8 mouse cellular contexts compared by ENCODE assay signal in the genomic region with DNA sequence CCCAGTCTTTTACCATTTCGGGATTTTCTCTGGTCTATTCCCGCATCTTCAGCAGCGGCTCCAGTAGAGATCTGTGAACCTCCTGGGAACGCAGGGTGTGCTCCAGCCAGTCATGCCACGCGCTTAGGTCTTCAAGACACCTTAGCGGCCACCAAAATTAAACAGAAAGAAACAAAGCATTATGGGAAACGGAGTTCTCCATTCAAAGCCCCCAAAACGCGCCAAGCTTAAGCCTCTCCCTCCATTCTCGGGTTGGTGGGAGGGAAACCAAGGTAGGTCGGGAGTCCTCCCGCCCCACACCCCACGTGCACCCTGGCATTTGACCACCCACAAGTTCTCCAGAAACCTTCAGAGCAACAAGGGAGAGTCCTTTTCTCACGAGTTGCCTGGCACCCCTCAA. TPM values are rescaled to one million over a fixed set of nuclear protein-coding genes. Genes with fewer than 3 reads are reported as not detected.
DNase-seq lines count a peak whose midpoint lies in the region; ATAC-seq lines count a peak whose summit lies in the region.

No protein-coding gene starts in this region.

- H3K27me3 ChIP-seq in kidney, embryonic 16.5 days (ENCODE audit: insufficient read depth, low read length) = peaks cover 28% of the 10 kb centered on the region
- peaks cover 15% of the 10 kb centered on the region for H3K27me3 ChIP-seq in intestine, embryonic 16.5 days (replicated peaks; ENCODE audit: control insufficient read depth, insufficient read depth, low read length)

- DNase-seq in kidney, adult 9 months = no peak
- peak; percentile 57 for DNase-seq in embryo, embryonic 11 days
- DNase-seq in retina, embryonic 14.5 days (ENCODE audit: low spot score) = peak; percentile 12
- no peak for DNase-seq in spleen, adult 18-20 months
- no peak for DNase-seq in cerebellum, adult 11-12 months
- DNase-seq in heart, postnatal 4 days = no peak

- H3K4me3 ChIP-seq in kidney, embryonic 16.5 days (ENCODE audit: low read length) = peak overlapping the region; percentile 51
- H3K4me3 ChIP-seq in intestine, embryonic 16.5 days (ENCODE audit: low read length) = peak overlapping the region; percentile 41

- peak overlapping the region; percentile 51 for H3K9ac ChIP-seq in kidney, embryonic 16.5 days (replicated peaks; ENCODE audit: low read length)
- H3K9ac ChIP-seq in intestine, embryonic 16.5 days (ENCODE audit: low read depth, low read length) = peak overlapping the region; percentile 58

- no peaks in the 10 kb centered on the region for H3K9me3 ChIP-seq in kidney, embryonic 16.5 days (ENCODE audit: low read length)
- H3K9me3 ChIP-seq in intestine, embryonic 16.5 days (ENCODE audit: control insufficient read depth, low read length) = no peaks in the 10 kb centered on the region

- 31% methylated on average over 15 of the region's 15 CpGs for WGBS in kidney, embryonic 16.5 days
- 16% methylated on average over 15 of the region's 15 CpGs for WGBS in intestine, embryonic 16.5 days

- no peak for ATAC-seq in kidney, embryonic 16.5 days (ENCODE audit: low FRiP score, low TSS enrichment)
- ATAC-seq in intestine, embryonic 16.5 days = peak; percentile 23; the same call in 1 of the 2 replicates

- no peaks in the 10 kb centered on the region for H3K36me3 ChIP-seq in kidney, embryonic 16.5 days (ENCODE audit: insufficient read depth, low read length)
- H3K36me3 ChIP-seq in intestine, embryonic 16.5 days (ENCODE audit: control insufficient read depth, insufficient read depth, low read length) = no peaks in the 10 kb centered on the region

- no peaks in the 10 kb centered on the region for H3K4me1 ChIP-seq in kidney, embryonic 16.5 days (ENCODE audit: insufficient read depth, low read length)
- H3K4me1 ChIP-seq in intestine, embryonic 16.5 days (ENCODE audit: control insufficient read depth, insufficient read depth, low read length) = no peaks in the 10 kb centered on the region

- peak overlapping the region; percentile 80 for H3K4me2 ChIP-seq in kidney, embryonic 16.5 days (replicated peaks; ENCODE audit: low read depth, low read length)
- H3K4me2 ChIP-seq in intestine, embryonic 16.5 days (ENCODE audit: low read depth, low read length) = peak overlapping the region; percentile 73

- no peak overlapping the region for H3K27ac ChIP-seq in kidney, embryonic 16.5 days (ENCODE audit: low read length)
- no peak overlapping the region for H3K27ac ChIP-seq in intestine, embryonic 16.5 days (ENCODE audit: low read length)

RNA-seq across cellular contexts. Expression of a gene that starts 47.2 kb away (rescaled TPM):
- 6.3 and 7.2 TPM in 2 replicates for polyA plus RNA-seq in kidney, embryonic 16.5 days (2015; fragmentation: Nextera tagmentation; extraction: Ambion mirVana)
- polyA plus RNA-seq in intestine, embryonic 16.5 days (2015; fragmentation: Nextera tagmentation; extraction: Ambion mirVana) = 5.7 TPM in 2 replicates
- total RNA-seq in heart, postnatal 4 days (2021) = under 1 TPM; 0.16 to 0.64 TPM

Comparison
In these comparisons a context has a peak if more than half of its experiments do, and no peak if none do; other contexts are left out.
1. DNase-seq: peak in embryo, embryonic 11 days (single experiment) and retina, embryonic 14.5 days (single experiment); none in kidney, adult 9 months (single experiment), spleen, adult 18-20 months (0 of 2), cerebellum, adult 11-12 months (single experiment) and heart, postnatal 4 days (single experiment).